Mouse (Mus musculus): ENCODE data around the gene Pih1d1.

- TF ChIP-seq E2F4 (IDR thresholded peaks at IDR 0.05; ENCODE audit: insufficient replicate concordance, low read depth, low read length): no peak
- TF ChIP-seq RAD21 (IDR thresholded peaks at IDR 0.05; ENCODE audit: low read depth, low read length): no peak
- TF ChIP-seq KAT2A (IDR thresholded peaks at IDR 0.05; ENCODE audit: insufficient replicate concordance, low read length): no peak
- no peak for TF ChIP-seq UBTF (IDR thresholded peaks at IDR 0.05; ENCODE audit: low read depth, low read length)
- no peak for TF ChIP-seq POLR2A (IDR thresholded peaks at IDR 0.05; ENCODE audit: low read depth, low read length)
- no peak for TF ChIP-seq CTCF (conservative IDR thresholded peaks at IDR 0.05 in 1 of 2, IDR thresholded peaks at IDR 0.05 in 1 of 2; ENCODE audit: low read depth in 2 of 2, low read length in 2 of 2)
- no peak for TF ChIP-seq TCF12 (IDR thresholded peaks at IDR 0.05; ENCODE audit: low read depth, low read length)
- no peak for TF ChIP-seq ZC3H11A (IDR thresholded peaks at IDR 0.05; ENCODE audit: low read depth, low read length)
- no peak for TF ChIP-seq CHD2 (IDR thresholded peaks at IDR 0.05; ENCODE audit: low read length)
- TF ChIP-seq USF2 (conservative IDR thresholded peaks at IDR 0.05; ENCODE audit: low read depth, low read length): no peak
- no peak for TF ChIP-seq JUN (IDR thresholded peaks at IDR 0.05; ENCODE audit: insufficient read depth, low read depth, low read length)
- TF ChIP-seq NELFE (IDR thresholded peaks at IDR 0.05; ENCODE audit: low read depth, low read length): no peak
- no peak for TF ChIP-seq HCFC1 (IDR thresholded peaks at IDR 0.05; ENCODE audit: low read depth, low read length)
These were observed 21.8 kb downstream of the Pih1d1 start for GRCm38 (mm10) chr7:45175929-45176328.
